Mouse (Mus musculus): Measurements from ENCODE around the gene Casp7. TPM values are rescaled to one million over a fixed set of nuclear protein-coding genes. Genes with fewer than 3 reads are reported as not detected.
"Not testable (repeated sequence)": the region's sequence is repeated elsewhere in the genome, so short reads cannot be mapped to it uniquely, and the experiment has no call there.

The Casp7 gene
- 6.6 and 12.2 TPM in 2 replicates for polyA plus RNA-seq (2011; ENCODE audit: insufficient read depth, insufficient read length, low replicate concordance, missing spikeins)

DNA sequence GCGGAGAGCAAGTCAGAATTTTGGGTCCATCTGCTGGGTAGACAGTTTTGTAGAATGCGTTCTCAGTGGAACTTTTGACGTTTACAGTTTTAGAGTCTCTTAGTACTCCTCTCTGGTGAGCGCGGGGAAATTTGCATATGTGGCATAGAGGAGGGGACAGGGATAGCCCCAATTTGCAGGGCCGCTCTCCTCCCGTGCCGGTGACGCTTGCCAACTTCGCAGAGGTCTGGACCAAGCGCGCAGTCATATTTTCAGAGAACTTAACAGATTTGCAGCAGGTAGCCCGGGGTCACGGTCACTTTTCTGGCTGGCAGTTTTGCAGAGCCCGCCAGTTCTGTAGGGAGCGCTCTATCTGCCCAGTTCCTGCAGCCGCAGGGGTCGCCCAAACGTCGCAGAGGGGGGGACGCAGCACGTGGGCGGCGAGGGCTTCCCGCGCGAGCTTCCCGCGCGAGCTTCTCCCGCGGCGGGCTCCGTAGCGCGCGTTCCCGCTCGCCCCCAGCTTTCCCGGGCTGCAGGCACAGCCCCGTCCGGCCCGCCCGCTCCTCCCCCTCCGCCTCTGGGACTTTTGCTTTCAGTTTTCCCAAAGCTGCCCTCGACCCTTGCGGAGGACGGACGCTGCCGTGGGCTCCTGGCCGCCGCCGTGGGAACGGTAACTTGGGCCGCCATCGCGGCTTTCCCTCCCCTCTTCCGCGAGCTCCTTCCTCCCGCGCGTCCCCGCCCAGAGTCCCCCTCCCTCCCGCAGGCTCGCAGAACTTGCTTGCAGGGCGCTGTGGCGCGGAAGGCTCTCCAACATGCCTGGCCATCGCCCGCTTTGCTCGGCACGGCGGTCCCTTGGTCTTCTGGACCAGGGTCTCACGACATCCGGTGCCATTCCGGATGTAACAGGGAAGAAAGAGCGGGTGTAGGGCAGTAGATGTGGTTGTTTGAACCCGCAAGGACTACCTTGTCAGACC lies at the start of gene Casp7:
TSS of gene Casp7 (plus strand) at position 461 of the 953 bp plus-strand sequence.
- Histone ChIP-seq H3K4me1 (ENCODE audit: control insufficient read depth, insufficient read depth, low read length) (peaks cover 17% of the 10 kb centered on the region), H3K4me3 (replicated peaks; ENCODE audit: control insufficient read depth, low read depth, low read length) (peak within 1 kb of the TSS; percentile 94), H3K27ac (ENCODE audit: control insufficient read depth, insufficient read depth, low read depth, low read length, poor library complexity) (peak within 1 kb of the TSS; percentile 91)
- peak; percentile 78; the same call in 1 of the 2 replicates for TF ChIP-seq POLR2A (IDR thresholded peaks at IDR 0.05; ENCODE audit: borderline replicate concordance, control insufficient read depth, low read depth, low read length)
- TF ChIP-seq CTCF (IDR thresholded peaks at IDR 0.05; ENCODE audit: control insufficient read depth, insufficient read depth, low read length) = no peak
- WGBS = under 1% methylated on average over 78 of the region's 78 CpGs

DNA sequence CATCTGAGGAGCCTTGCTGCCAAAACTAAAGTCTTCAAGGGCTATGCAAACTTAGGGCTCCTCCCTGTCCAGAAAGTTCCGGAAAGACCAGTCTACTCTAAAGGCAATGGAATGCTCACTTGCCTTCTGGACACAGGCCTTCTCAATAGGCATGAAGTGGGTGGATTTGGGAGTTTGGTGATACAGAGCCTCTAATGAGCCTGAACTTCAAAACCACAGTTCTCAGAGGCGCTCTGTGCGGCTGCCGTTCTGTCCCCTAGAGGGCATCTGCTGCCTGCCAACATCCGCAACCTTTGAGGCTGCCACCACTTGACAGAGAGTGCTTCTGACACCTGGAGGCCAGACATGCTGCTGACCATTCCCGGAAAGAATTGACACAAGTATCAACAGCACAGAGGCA lies 47.6 kb upstream of the Casp7 start:
- no peaks in the 10 kb centered on the region for H3K4me1 ChIP-seq (ENCODE audit: control insufficient read depth, insufficient read depth, low read length)
- WGBS = 21% methylated on average over 6 of the region's 6 CpGs
- no peak overlapping the region for H3K4me3 ChIP-seq (replicated peaks; ENCODE audit: control insufficient read depth, low read depth, low read length)
- no peak overlapping the region for H3K27ac ChIP-seq (ENCODE audit: control insufficient read depth, insufficient read depth, low read depth, low read length, poor library complexity)
- TF ChIP-seq CTCF (IDR thresholded peaks at IDR 0.05; ENCODE audit: control insufficient read depth, insufficient read depth, low read length) (peak; percentile 42), POLR2A (IDR thresholded peaks at IDR 0.05; ENCODE audit: borderline replicate concordance, control insufficient read depth, low read depth, low read length) (no peak)

DNA sequence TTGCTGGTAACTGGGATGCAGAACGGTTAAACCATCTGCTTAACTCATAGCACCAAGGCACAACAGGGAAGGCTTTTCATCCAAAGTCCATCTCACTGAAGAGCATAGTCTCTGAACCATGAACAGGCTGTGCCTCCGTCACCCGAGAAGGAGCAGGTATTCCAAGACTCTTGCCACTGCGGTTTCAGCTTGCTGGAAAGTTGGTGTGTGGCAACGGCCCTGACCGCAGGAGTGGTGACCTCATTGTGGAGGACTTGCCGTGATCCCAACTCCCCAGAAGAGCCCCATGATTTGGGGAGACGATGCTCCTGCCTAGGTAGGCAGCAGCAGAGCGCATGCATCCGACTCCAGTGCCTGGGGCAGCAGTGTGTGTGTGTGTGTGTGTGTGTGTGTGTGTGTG lies 43.2 kb upstream of the Casp7 start:
- WGBS = 83% methylated on average over 10 of the region's 10 CpGs
- no peak for TF ChIP-seq CTCF (IDR thresholded peaks at IDR 0.05; ENCODE audit: control insufficient read depth, insufficient read depth, low read length)
- no peak for TF ChIP-seq POLR2A (IDR thresholded peaks at IDR 0.05; ENCODE audit: borderline replicate concordance, control insufficient read depth, low read depth, low read length)
- Histone ChIP-seq H3K4me1 (ENCODE audit: control insufficient read depth, insufficient read depth, low read length) (no peaks in the 10 kb centered on the region), H3K27ac (ENCODE audit: control insufficient read depth, insufficient read depth, low read depth, low read length, poor library complexity) (peak overlapping the region; percentile 13; the same call in 1 of the 2 replicates), H3K4me3 (replicated peaks; ENCODE audit: control insufficient read depth, low read depth, low read length) (no peak overlapping the region)

- H3K4me1 ChIP-seq (ENCODE audit: control insufficient read depth, insufficient read depth, low read length) = no peaks in the 10 kb centered on the region
- 85% methylated on average over 12 of the region's 12 CpGs for WGBS
These were observed 41.7 kb upstream of the Casp7 start for GRCm38 (mm10) chr19:56355201-56355600.

GRCm38 (mm10) chr19:56356480-56357373 lies 40.2 kb upstream of the Casp7 start:
- no peaks in the 10 kb centered on the region for H3K4me1 ChIP-seq (ENCODE audit: control insufficient read depth, insufficient read depth, low read length)
- WGBS = 37% methylated on average over 17 of the region's 17 CpGs
- TF ChIP-seq POLR2A (IDR thresholded peaks at IDR 0.05; ENCODE audit: borderline replicate concordance, control insufficient read depth, low read depth, low read length) = no peak
- TF ChIP-seq CTCF (IDR thresholded peaks at IDR 0.05; ENCODE audit: control insufficient read depth, insufficient read depth, low read length) = peak; percentile 78; the same call in 1 of the 2 replicates
- no peak overlapping the region for H3K27ac ChIP-seq (ENCODE audit: control insufficient read depth, insufficient read depth, low read depth, low read length, poor library complexity)
- no peak overlapping the region for H3K4me3 ChIP-seq (replicated peaks; ENCODE audit: control insufficient read depth, low read depth, low read length)

More at GRCm38 (mm10) chr19:56355201-56355600, 41.7 kb upstream of the Casp7 start:
- Histone ChIP-seq H3K4me3 (replicated peaks; ENCODE audit: control insufficient read depth, low read depth, low read length) (no peak overlapping the region), H3K27ac (ENCODE audit: control insufficient read depth, insufficient read depth, low read depth, low read length, poor library complexity) (no peak overlapping the region)
- TF ChIP-seq CTCF (IDR thresholded peaks at IDR 0.05; ENCODE audit: control insufficient read depth, insufficient read depth, low read length) = no peak
- TF ChIP-seq POLR2A (IDR thresholded peaks at IDR 0.05; ENCODE audit: borderline replicate concordance, control insufficient read depth, low read depth, low read length) = no peak

DNA sequence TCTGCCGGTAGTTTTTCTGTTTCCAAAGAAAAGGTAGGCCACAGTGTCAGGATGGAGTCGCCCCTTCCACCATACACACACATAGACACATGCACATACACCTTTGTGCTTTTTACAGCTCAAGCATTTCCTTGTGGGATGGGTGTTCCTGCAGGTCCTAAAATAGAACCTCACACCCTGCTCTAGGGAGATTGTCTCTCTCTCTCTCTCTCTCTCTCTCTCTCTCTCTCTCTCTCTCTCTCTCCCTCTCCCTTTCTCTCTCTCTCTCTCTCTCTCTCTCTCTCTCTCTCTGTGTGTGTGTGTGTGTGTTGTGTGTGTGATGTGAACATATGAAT lies 39.6 kb upstream of the Casp7 start:
- not testable (repeated sequence) for H3K4me3 ChIP-seq (replicated peaks; ENCODE audit: control insufficient read depth, low read depth, low read length)

DNA sequence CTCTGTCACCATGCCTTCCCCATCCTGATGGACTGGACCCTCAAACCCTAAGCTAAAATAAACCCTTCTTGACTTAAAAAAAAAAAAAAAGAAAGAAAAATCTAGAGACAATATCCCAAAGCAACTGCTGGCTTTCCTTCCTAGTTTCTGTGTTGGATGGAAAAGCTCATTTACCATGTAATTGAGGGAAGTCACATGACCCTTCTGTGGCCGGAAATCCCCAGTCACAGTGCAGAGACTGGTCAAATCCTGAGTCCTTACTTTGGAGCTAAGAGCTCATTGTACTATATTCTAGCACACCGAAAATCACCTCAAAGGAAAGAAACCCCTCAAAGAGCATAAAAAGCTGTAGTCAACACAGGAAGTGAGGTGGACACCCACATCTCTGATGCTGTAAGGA lies 38.0 kb upstream of the Casp7 start:
- 24% methylated on average over 2 of the region's 2 CpGs for WGBS
- TF ChIP-seq CTCF (IDR thresholded peaks at IDR 0.05; ENCODE audit: control insufficient read depth, insufficient read depth, low read length) (no peak), POLR2A (IDR thresholded peaks at IDR 0.05; ENCODE audit: borderline replicate concordance, control insufficient read depth, low read depth, low read length) (no peak)

More for the DNA sequence above, 39.6 kb upstream of the Casp7 start:
- 64% methylated on average over 2 of the region's 2 CpGs for WGBS
- not testable (repeated sequence) for H3K27ac ChIP-seq (ENCODE audit: control insufficient read depth, insufficient read depth, low read depth, low read length, poor library complexity); H3K4me1 ChIP-seq (ENCODE audit: control insufficient read depth, insufficient read depth, low read length)

More for the DNA sequence above, 38.0 kb upstream of the Casp7 start:
- H3K4me3 ChIP-seq (replicated peaks; ENCODE audit: control insufficient read depth, low read depth, low read length) = no peak overlapping the region
- H3K27ac ChIP-seq (ENCODE audit: control insufficient read depth, insufficient read depth, low read depth, low read length, poor library complexity) = no peak overlapping the region
- no peaks in the 10 kb centered on the region for H3K4me1 ChIP-seq (ENCODE audit: control insufficient read depth, insufficient read depth, low read length)
